Mouse (Mus musculus) heart, adult 2 months (tissue): ENCODE data around the gene Ptrhd1.

Source experiments
- CTCF ChIP-seq: fragments of 200-600 bp; IDR thresholded peaks from 2 replicates; pipeline ENCODE4 v1.8.1; 2022; ENCODE audit warnings: antibody characterized with exemption, mild to moderate bottlenecking, moderate library complexity
- EP300 ChIP-seq: fragments of 200-500 bp; IDR thresholded peaks from 2 replicates; pipeline ENCODE4 v1.6.1; 2011; ENCODE audit warnings: low read depth, low read length, control low read depth; ENCODE audit not compliant: insufficient read depth
- POLR2A ChIP-seq: fragments of 200-500 bp; IDR thresholded peaks from 2 replicates; pipeline ENCODE4 v1.6.1; 2011; ENCODE audit warnings: mild to moderate bottlenecking, low read depth, low read length, control low read depth; ENCODE audit not compliant: insufficient read depth

GRCm38 (mm10) chr12:4237481-4237880 is 3.7 kb downstream of the Ptrhd1 start:
- no peak for TF ChIP-seq POLR2A
- TF ChIP-seq EP300 = no peak
- TF ChIP-seq CTCF = no peak
